Mouse (Mus musculus): ENCODE results near the gene Fut1. TPM values are rescaled to one million over a fixed set of nuclear protein-coding genes. Genes with fewer than 3 reads are reported as not detected.
A peak's percentile ranks its signal among the peaks of the same experiment; 100 is the strongest.
"Not testable (repeated sequence)": the region's sequence is repeated elsewhere in the genome, so short reads cannot be mapped to it uniquely, and the experiment has no call there.

Gene Fut1
- polyA plus RNA-seq, 1 experiment from 2014 or later, result not detected

DNA sequence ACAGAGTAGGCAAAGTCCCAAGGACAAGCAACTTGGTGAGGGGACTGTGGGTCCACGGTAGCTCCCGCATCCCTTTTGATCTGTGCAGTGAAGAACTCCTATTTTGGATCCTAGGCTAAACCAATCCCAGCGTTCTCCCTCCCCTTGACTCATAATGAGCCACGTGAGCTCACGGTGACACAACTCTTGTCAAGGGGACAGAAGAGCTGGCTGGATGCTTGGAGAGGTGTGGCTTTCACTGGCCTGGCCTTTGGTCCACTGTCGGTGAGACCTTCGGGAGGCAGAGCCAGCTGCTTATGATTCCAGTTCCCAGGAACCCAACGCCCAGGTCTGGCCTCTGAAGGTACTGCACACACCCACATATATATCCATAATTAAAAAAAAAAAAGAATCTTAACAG is 32.3 kb downstream of the Fut1 start:
- Histone ChIP-seq H3K4me1 (ENCODE audit: control insufficient read depth, low read depth, low read length) (no peaks in the 10 kb centered on the region), H3K9ac (ENCODE audit: low read depth, low read length) (no peak overlapping the region), H3K9me3 (replicated peaks; ENCODE audit: control insufficient read depth, low read length) (no peaks in the 10 kb centered on the region), H3K27me3 (ENCODE audit: control insufficient read depth, insufficient read depth, low read depth, low read length) (0 out of 2 replicates have a peak, but pooled peaks cover 2% of the 10 kb centered on the region), H3K27ac (ENCODE audit: low read length) (no peak overlapping the region), H3K36me3 (ENCODE audit: control insufficient read depth, insufficient read depth) (no peaks in the 10 kb centered on the region), H3K4me3 (ENCODE audit: low read depth, low read length) (no peak overlapping the region), H3K4me2 (ENCODE audit: low read depth, low read length) (no peak overlapping the region)
- WGBS (ENCODE audit: insufficient replicate concordance), result 62% methylated on average over 8 of the region's 8 CpGs
- no peak for ATAC-seq (ENCODE audit: low read depth)

DNA sequence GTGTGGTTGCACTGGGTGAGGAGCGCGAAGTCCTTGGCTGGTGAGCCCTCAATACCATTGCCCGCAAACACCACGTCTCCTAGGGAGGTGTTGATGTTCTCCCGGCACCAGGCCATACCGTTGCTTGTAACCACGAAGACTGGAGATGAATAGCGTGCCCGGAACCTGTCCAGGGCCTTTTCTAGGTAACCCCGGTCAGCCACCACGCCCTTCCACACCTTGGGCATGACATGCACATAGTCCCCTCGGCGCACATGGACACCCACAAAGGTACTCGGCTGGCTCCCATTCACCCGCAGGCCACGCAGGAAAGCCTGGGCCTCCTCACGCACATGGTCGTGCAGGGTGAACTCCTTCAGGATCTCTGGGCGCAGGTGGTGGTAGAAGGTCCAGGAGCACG is 33.4 kb downstream of the Fut1 start:
- H3K4me1 ChIP-seq (ENCODE audit: control insufficient read depth, low read depth, low read length), result not testable (repeated sequence)

DNA sequence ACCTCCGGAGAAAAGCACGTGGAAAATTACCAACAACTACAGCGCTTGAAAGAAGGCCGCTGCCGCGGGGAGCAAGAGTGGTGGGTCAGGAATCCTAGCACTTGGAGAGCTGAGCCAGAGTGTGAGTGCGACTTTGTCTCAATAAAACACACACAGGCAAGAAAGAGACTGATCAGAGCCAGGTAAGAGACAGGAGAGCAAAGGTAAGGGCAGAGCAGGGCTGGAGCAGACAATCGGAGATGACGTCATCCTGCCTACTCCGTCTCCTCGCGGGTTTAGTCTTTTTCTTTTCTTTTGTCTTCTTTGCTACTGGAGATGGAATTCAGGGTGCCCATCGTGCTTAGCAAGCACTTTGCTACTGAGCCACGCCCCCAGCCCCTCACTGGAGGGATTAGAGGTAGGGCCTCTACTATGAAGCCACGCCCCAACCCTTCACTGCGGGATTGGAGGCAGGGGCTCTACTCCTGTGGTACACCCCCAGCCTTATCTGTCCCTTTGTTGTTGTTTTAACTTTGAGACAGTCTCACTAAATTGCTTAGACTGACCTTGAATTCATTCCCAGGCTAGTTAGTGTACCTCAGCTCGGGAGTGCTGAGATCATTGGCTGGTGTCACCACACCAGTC is 37.4 kb downstream of the Fut1 start:
- H3K9me3 ChIP-seq (replicated peaks; ENCODE audit: control insufficient read depth, low read length), result no peaks in the 10 kb centered on the region; the same call in 1 of the 2 replicates
- H3K9ac ChIP-seq (ENCODE audit: low read depth, low read length), result no peak overlapping the region
- H3K36me3 ChIP-seq (ENCODE audit: control insufficient read depth, insufficient read depth), result no peaks in the 10 kb centered on the region
- no peak overlapping the region for H3K4me3 ChIP-seq (ENCODE audit: low read depth, low read length)
- no peak overlapping the region for H3K27ac ChIP-seq (ENCODE audit: low read length)
- H3K27me3 ChIP-seq (ENCODE audit: control insufficient read depth, insufficient read depth, low read depth, low read length), result no peaks in the 10 kb centered on the region
- peak overlapping the region; percentile 24 for H3K4me2 ChIP-seq (ENCODE audit: low read depth, low read length)
- ATAC-seq (ENCODE audit: low read depth), result no peak
- WGBS (ENCODE audit: insufficient replicate concordance), result 37% methylated on average over 17 of the region's 17 CpGs
- no peaks in the 10 kb centered on the region for H3K4me1 ChIP-seq (ENCODE audit: control insufficient read depth, low read depth, low read length)

More for the DNA sequence above, 33.4 kb downstream of the Fut1 start:
- H3K4me3 ChIP-seq (ENCODE audit: low read depth, low read length); H3K27me3 ChIP-seq (ENCODE audit: control insufficient read depth, insufficient read depth, low read depth, low read length); H3K4me2 ChIP-seq (ENCODE audit: low read depth, low read length); H3K9ac ChIP-seq (ENCODE audit: low read depth, low read length); ATAC-seq (ENCODE audit: low read depth); H3K36me3 ChIP-seq (ENCODE audit: control insufficient read depth, insufficient read depth); H3K9me3 ChIP-seq (replicated peaks; ENCODE audit: control insufficient read depth, low read length); H3K27ac ChIP-seq (ENCODE audit: low read length): not testable (repeated sequence)
- 79% methylated on average over 19 of the region's 20 CpGs for WGBS (ENCODE audit: insufficient replicate concordance)

DNA sequence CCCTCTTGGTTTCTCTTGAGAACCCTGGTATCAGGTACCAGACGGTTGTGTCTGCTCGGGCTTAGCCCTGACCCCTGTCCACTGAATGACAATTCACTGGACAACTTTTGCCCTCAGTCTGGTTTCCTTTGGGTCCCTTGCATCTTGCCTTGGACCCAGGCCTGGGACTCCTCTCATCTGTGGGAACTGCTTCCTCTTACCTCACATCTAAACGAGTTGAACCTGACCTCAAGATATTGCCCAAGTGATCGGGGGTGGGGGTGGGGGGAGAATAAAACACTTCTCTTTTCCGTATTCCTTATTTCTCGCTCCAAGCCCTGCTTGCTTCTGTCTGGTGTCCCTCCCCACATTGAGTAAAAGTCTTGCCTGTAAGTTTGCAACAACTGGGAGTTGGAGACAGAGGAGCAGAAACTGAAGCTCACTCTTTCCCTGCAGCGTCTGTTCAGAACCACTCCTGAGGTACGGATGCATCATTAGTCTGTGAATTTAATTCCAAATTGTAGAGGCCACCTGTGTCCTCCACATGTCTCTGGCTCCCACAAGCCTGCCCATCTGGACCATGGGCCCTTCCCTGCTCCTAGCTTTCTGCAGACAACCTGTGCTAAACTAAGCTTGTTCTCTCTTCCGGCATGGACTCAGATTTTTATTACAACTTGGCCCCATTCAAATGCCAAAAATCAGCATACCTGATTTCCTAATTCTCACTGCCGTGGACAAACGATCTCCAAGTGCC is 43.8 kb downstream of the Fut1 start:
- Histone ChIP-seq H3K4me1 (ENCODE audit: control insufficient read depth, low read depth, low read length) (no peaks in the 10 kb centered on the region), H3K27me3 (ENCODE audit: control insufficient read depth, insufficient read depth, low read depth, low read length) (no peaks in the 10 kb centered on the region), H3K4me2 (ENCODE audit: low read depth, low read length) (no peak overlapping the region), H3K9ac (ENCODE audit: low read depth, low read length) (no peak overlapping the region), H3K36me3 (ENCODE audit: control insufficient read depth, insufficient read depth) (no peaks in the 10 kb centered on the region), H3K9me3 (replicated peaks; ENCODE audit: control insufficient read depth, low read length) (no peaks in the 10 kb centered on the region; the same call in 1 of the 2 replicates), H3K27ac (ENCODE audit: low read length) (no peak overlapping the region), H3K4me3 (ENCODE audit: low read depth, low read length) (no peak overlapping the region)
- WGBS (ENCODE audit: insufficient replicate concordance), result 45% methylated on average over 11 of the region's 11 CpGs
- no peak for ATAC-seq (ENCODE audit: low read depth)

DNA sequence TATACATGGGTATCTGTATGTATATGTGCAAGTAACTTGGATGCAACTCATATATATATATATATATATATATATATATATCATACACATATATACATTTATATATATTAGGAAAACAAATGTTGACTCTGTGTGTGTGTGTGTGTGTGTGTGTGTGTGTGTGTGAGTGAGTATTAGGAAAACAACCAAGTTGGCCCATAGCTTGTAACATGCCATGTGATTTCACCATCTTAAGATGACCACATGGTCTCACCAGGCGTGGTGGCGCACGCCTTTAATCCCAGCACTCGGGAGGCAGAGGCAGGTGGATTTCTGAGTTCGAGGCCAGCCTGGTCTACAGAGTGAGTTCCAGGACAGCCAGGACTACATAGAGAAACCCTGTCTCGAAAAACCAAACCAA is 44.6 kb downstream of the Fut1 start:
- ATAC-seq (ENCODE audit: low read depth); H3K4me2 ChIP-seq (ENCODE audit: low read depth, low read length); H3K9me3 ChIP-seq (replicated peaks; ENCODE audit: control insufficient read depth, low read length); H3K4me3 ChIP-seq (ENCODE audit: low read depth, low read length); H3K27ac ChIP-seq (ENCODE audit: low read length); H3K27me3 ChIP-seq (ENCODE audit: control insufficient read depth, insufficient read depth, low read depth, low read length); H3K36me3 ChIP-seq (ENCODE audit: control insufficient read depth, insufficient read depth); H3K9ac ChIP-seq (ENCODE audit: low read depth, low read length); H3K4me1 ChIP-seq (ENCODE audit: control insufficient read depth, low read depth, low read length): not testable (repeated sequence)
- WGBS (ENCODE audit: insufficient replicate concordance), result 63% methylated on average over 6 of the region's 6 CpGs

DNA sequence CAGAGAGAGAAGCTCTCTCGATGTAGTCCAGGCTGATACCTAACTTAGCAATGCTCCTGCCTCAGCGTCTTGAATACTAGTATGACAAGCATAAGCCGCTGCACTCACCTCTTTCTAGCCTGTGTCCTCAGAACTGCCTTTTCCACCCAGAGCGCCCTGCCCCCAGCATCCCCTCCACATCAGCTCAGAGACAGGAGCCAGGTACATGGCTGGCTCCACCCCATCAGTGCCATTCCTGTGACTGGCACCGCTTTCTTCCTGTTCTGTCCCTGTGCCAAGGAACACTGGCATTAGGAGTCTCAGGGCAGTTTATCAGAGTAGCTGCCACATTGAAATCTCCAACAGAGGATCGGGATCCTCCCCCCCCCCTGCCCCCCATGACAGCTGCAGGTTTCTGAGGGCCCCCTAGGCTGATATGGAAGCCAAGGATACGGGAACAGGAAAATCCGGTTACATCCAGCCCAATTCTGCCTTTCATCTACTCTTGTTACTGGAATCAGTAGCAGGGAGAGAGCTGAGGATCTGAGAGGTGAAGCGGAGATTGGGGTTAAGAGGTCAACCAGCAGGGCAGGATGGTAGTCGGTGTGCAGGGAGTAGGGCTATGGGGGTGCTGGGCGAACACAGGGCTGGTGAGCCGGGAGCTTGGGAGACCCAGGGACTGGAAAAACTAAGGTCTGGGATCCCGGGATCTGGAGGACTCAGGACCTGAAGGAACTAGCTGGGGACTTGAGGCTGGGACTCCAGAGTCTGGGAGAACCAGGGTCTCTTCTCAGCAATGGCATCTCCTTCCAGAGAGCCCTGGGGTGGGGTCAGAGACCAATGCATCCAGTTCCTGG is 48.4 kb downstream of the Fut1 start:
- H3K27me3 ChIP-seq (ENCODE audit: control insufficient read depth, insufficient read depth, low read depth, low read length), result no peaks in the 10 kb centered on the region
- 59% methylated on average over 13 of the region's 13 CpGs for WGBS (ENCODE audit: insufficient replicate concordance)
- H3K4me1 ChIP-seq (ENCODE audit: control insufficient read depth, low read depth, low read length), result no peaks in the 10 kb centered on the region
- no peak for ATAC-seq (ENCODE audit: low read depth)
- no peak overlapping the region for H3K27ac ChIP-seq (ENCODE audit: low read length)
- H3K9ac ChIP-seq (ENCODE audit: low read depth, low read length), result no peak overlapping the region
- no peaks in the 10 kb centered on the region for H3K36me3 ChIP-seq (ENCODE audit: control insufficient read depth, insufficient read depth)
- no peaks in the 10 kb centered on the region for H3K9me3 ChIP-seq (replicated peaks; ENCODE audit: control insufficient read depth, low read length)
- no peak overlapping the region for H3K4me2 ChIP-seq (ENCODE audit: low read depth, low read length)
- H3K4me3 ChIP-seq (ENCODE audit: low read depth, low read length), result no peak overlapping the region

DNA sequence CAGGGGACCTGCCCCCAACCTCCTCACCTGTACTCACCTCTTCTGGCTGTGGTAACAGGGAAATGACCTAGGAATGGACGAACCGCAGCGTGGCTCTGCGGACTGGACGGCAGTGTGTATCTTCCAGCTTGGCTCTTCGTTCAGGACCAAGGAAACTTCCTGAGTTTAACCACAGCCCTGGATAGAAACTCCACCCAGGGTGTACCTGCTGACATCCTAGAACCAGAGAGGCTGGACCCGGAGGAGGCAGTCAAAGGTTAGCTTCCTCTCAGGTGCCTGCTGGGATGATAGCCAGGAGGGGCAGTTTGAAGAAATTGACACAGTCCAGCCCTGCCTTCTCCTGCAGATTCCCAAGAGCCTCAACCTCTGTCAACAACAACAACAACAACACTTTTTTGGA is 49.1 kb downstream of the Fut1 start, which contains the start of gene Fut2:
Fut2 (minus strand) TSS at position 234 of the 400 bp plus-strand sequence.
- H3K27ac ChIP-seq (ENCODE audit: low read length), result no peak within 1 kb of the TSS
- no peaks in the 10 kb centered on the region for H3K27me3 ChIP-seq (ENCODE audit: control insufficient read depth, insufficient read depth, low read depth, low read length)
- H3K36me3 ChIP-seq (ENCODE audit: control insufficient read depth, insufficient read depth), result no peaks in the 10 kb centered on the region
- 72% methylated on average over 7 of the region's 7 CpGs for WGBS (ENCODE audit: insufficient replicate concordance)
- ATAC-seq (ENCODE audit: low read depth), result no peak
- H3K4me2 ChIP-seq (ENCODE audit: low read depth, low read length), result no peak within 1 kb of the TSS
- H3K4me1 ChIP-seq (ENCODE audit: control insufficient read depth, low read depth, low read length), result no peaks in the 10 kb centered on the region
- H3K9me3 ChIP-seq (replicated peaks; ENCODE audit: control insufficient read depth, low read length), result no peaks in the 10 kb centered on the region
- H3K9ac ChIP-seq (ENCODE audit: low read depth, low read length), result no peak within 1 kb of the TSS
- H3K4me3 ChIP-seq (ENCODE audit: low read depth, low read length), result no peak within 1 kb of the TSS

DNA sequence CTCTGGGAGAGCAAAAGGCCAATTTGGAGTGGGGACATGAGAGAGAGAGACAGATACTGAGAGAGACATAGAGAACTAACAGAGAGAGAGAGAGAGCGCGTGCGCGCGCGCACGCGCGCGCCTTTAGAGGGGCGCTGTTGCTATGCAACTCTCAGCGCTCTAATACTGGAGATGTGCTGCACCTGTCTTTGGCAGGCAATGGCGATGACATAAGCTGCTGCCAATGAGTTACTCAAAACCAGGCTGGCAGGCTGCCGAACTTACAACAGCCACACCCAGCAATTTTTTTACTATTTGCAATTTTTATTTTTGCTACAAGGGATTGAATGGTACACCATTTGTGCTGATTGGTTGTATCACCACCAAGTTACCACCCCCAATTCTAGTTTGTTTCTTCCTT is 50.7 kb downstream of the Fut1 start:
- no peaks in the 10 kb centered on the region for H3K4me1 ChIP-seq (ENCODE audit: control insufficient read depth, low read depth, low read length)
- H3K4me3 ChIP-seq (ENCODE audit: low read depth, low read length), result no peak overlapping the region
- no peak overlapping the region for H3K27ac ChIP-seq (ENCODE audit: low read length)
- H3K36me3 ChIP-seq (ENCODE audit: control insufficient read depth, insufficient read depth), result no peaks in the 10 kb centered on the region
- H3K9ac ChIP-seq (ENCODE audit: low read depth, low read length), result no peak overlapping the region
- no peak overlapping the region for H3K4me2 ChIP-seq (ENCODE audit: low read depth, low read length)
- WGBS (ENCODE audit: insufficient replicate concordance), result 76% methylated on average over 14 of the region's 14 CpGs
- H3K9me3 ChIP-seq (replicated peaks; ENCODE audit: control insufficient read depth, low read length), result no peaks in the 10 kb centered on the region
- no peaks in the 10 kb centered on the region for H3K27me3 ChIP-seq (ENCODE audit: control insufficient read depth, insufficient read depth, low read depth, low read length)
- no peak for ATAC-seq (ENCODE audit: low read depth)

DNA sequence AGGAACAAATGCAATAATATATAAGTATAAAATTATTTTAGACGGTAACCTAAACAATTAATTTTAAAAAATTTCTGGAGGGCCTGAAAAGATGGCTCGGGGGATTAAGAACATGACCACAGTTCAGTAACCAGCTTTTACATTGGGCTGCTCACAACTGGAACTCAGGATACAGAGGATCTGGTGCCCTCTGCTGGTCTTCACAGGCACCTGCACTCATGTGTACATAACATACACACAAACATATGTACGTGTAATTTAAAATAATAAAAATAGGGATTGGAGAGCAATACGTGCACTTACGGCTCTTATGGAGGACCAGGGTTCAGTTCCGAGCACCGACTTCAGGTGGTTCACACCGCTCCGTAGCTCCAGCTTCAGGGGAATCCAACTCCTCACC is 51.8 kb downstream of the Fut1 start:
- WGBS (ENCODE audit: insufficient replicate concordance), result 78% methylated on average over 9 of the region's 9 CpGs
- H3K9ac ChIP-seq (ENCODE audit: low read depth, low read length), result no peak overlapping the region
- H3K36me3 ChIP-seq (ENCODE audit: control insufficient read depth, insufficient read depth), result no peaks in the 10 kb centered on the region
- H3K9me3 ChIP-seq (replicated peaks; ENCODE audit: control insufficient read depth, low read length), result no peaks in the 10 kb centered on the region
- ATAC-seq (ENCODE audit: low read depth), result no peak
- H3K4me1 ChIP-seq (ENCODE audit: control insufficient read depth, low read depth, low read length), result no peaks in the 10 kb centered on the region
- H3K4me2 ChIP-seq (ENCODE audit: low read depth, low read length), result no peak overlapping the region
- H3K4me3 ChIP-seq (ENCODE audit: low read depth, low read length), result no peak overlapping the region
- H3K27ac ChIP-seq (ENCODE audit: low read length), result no peak overlapping the region
- H3K27me3 ChIP-seq (ENCODE audit: control insufficient read depth, insufficient read depth, low read depth, low read length), result no peaks in the 10 kb centered on the region
